Mouse (Mus musculus): ENCODE data around the gene Actr2. TPM values are rescaled to one million over a fixed set of nuclear protein-coding genes. Genes with fewer than 3 reads are reported as not detected.

The Actr2 gene
- polyA plus RNA-seq, 2 experiments from 2014 or later, result 465 to 556 TPM

Other genes starting within 250 kb of the Actr2 start
- 1 to 10 TPM; 2.1 to 3.4 TPM for gene Spred2, start 188.5 kb downstream of the Actr2 start, polyA plus RNA-seq (2017; shearing (Covaris generic))
- gene Rab1a, start 88.5 kb upstream of the Actr2 start, polyA plus RNA-seq (2017; shearing (Covaris generic)), result 100 to 1,000 TPM in 1 of 2 experiments, 10 to 100 TPM in 1; 98.6 to 135 TPM
- gene Cep68, start 136.5 kb upstream of the Actr2 start, polyA plus RNA-seq (2017; shearing (Covaris generic)), result 10 to 100 TPM in 1 of 2 experiments, 1 to 10 TPM in 1; 9.4 to 11.2 TPM
- gene Slc1a4, start 219.8 kb upstream of the Actr2 start, polyA plus RNA-seq (2017; shearing (Covaris generic)), result under 1 TPM in 1 of 2 experiments, not detected in 1; 0.46 TPM

All from activated CD4-positive, CD25-positive, alpha-beta regulatory T cell, adult 4 months (primary cell).